Mouse (Mus musculus) stomach, postnatal 0 days (tissue): ENCODE data around the gene Ap5s1.

Experiments
- CTCF ChIP-seq: IDR thresholded peaks from 2 replicates; pipeline ENCODE4 v1.5.1; 2016; ENCODE audit warnings: antibody characterized with exemption, low read depth, mild to moderate bottlenecking, moderate library complexity
- EP300 ChIP-seq: optimal IDR thresholded peaks from 2 replicates; pipeline ENCODE3; 2016; ENCODE audit warnings: antibody characterized with exemption

GRCm38 (mm10) chr2:131159938-131160581, 46.8 kb upstream of the Ap5s1 start, which contains the start of gene 1700037H04Rik:
- no peak for TF ChIP-seq CTCF
- no peak for TF ChIP-seq EP300
